Mouse (Mus musculus) hindbrain, embryonic 16.5 days (tissue): ENCODE measurements at regions not wholly inside any gene's neighbourhood (a gene's known extent, or its start where the extent isn't known, plus 50 kb on each side); places are given as distances from the start of the nearest gene placed in this dataset.

ENCODE experiments used
- ATAC-seq: fragments of 200-750 bp; cut with Nextera tagmentation; 2 replicates; pipeline ENCODE4 v1.8.0; 2017; ENCODE audit warnings: moderate TSS enrichment, moderate library complexity
- H3K27ac ChIP-seq: fragments of 300-500 bp; sonication (generic); 2 replicates; pipeline ENCODE4 v1.5.1; 2014; ENCODE audit warnings: low read depth, mild to moderate bottlenecking, control low read depth, low read length, moderate library complexity
- H3K27me3 ChIP-seq: fragments of 300-500 bp; sonication (generic); replicated peaks from 2 replicates; pipeline ENCODE4 v1.6.1; 2014; ENCODE audit warnings: low read length; ENCODE audit not compliant: control insufficient read depth, insufficient read depth
- H3K36me3 ChIP-seq: fragments of 300-500 bp; sonication (generic); 2 replicates; pipeline ENCODE4 v1.6.1; 2014; ENCODE audit warnings: mild to moderate bottlenecking, low read length, moderate library complexity, mixed read lengths; ENCODE audit not compliant: control insufficient read depth, insufficient read depth
- H3K4me1 ChIP-seq: fragments of 300-500 bp; sonication (generic); 2 replicates; pipeline ENCODE4 v1.6.1; 2014; ENCODE audit warnings: low read depth, low read length; ENCODE audit not compliant: control insufficient read depth, insufficient read depth
- H3K4me2 ChIP-seq: fragments of 300-500 bp; sonication (generic); 2 replicates; pipeline ENCODE4 v1.6.1; 2014; ENCODE audit warnings: mild to moderate bottlenecking, low read length, control low read depth, moderate library complexity
- H3K4me3 ChIP-seq: fragments of 300-500 bp; sonication (generic); 2 replicates; pipeline ENCODE4 v1.5.1; 2014; ENCODE audit warnings: mild to moderate bottlenecking, low read length, control low read depth, moderate library complexity
- H3K9ac ChIP-seq: fragments of 300-500 bp; sonication (generic); 2 replicates; pipeline ENCODE4 v1.6.1; 2014; ENCODE audit warnings: low read depth, mild to moderate bottlenecking, control low read depth, low read length, moderate library complexity
- H3K9me3 ChIP-seq: fragments of 300-500 bp; sonication (generic); 2 replicates; pipeline ENCODE4 v1.6.1; 2014; ENCODE audit warnings: mild to moderate bottlenecking, low read length, moderate library complexity; ENCODE audit not compliant: control insufficient read depth
- WGBS: fragments of 180-500 bp; shearing (Covaris S2); extraction: QIAGEN DNeasy Blood & Tissue Kit; methylation state at CpG from one replicate; pipeline ENCODE4 v1.1.7; 2014; 5-methylcytosine and 5-hydroxymethylcytosine counted together

- 78% methylated on average over 10 of the region's 10 CpGs for WGBS
- no peak overlapping the region for H3K4me2 ChIP-seq
- H3K4me1 ChIP-seq, result no peaks in the 10 kb centered on the region
- H3K4me3 ChIP-seq, result no peak overlapping the region
- H3K27ac ChIP-seq, result no peak overlapping the region
- H3K36me3 ChIP-seq, result no peaks in the 10 kb centered on the region
- no peak for ATAC-seq
- H3K9me3 ChIP-seq, result no peaks in the 10 kb centered on the region
- no peaks in the 10 kb centered on the region for H3K27me3 ChIP-seq
- no peak overlapping the region for H3K9ac ChIP-seq
These were observed 60.4 kb upstream of the Cd83 start for GRCm38 (mm10) chr13:43724161-43724560.

DNA sequence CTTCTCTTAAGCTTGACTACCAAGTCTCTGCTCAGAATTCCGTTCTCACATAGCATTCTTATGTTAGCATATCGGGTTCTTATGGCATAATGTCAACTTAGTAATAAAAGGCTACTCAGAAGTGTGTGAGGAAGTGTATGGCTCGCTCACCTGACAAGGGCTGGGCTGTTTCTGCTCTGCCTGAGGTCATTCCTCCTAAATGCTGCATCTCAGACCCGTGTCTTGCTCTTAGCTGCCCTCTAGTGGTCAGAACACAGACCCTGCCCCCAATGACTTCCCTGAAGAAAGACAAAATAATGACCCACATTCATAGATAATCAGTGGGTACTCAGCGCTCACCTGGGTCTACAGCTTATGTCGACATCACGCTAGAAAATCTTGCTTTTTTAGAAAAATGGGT lies 58.9 kb upstream of the Cd83 start:
- Histone ChIP-seq H3K36me3 (no peaks in the 10 kb centered on the region), H3K4me3 (no peak overlapping the region), H3K27ac (no peak overlapping the region), H3K27me3 (no peaks in the 10 kb centered on the region), H3K4me2 (no peak overlapping the region), H3K9me3 (no peaks in the 10 kb centered on the region), H3K4me1 (no peaks in the 10 kb centered on the region), H3K9ac (no peak overlapping the region)
- WGBS, result 30% methylated on average over 7 of the region's 7 CpGs
- peak; percentile 63 for ATAC-seq

- ATAC-seq, result peak; percentile 82
- Histone ChIP-seq H3K27ac (no peak overlapping the region), H3K4me2 (no peak overlapping the region), H3K9ac (no peak overlapping the region), H3K27me3 (no peaks in the 10 kb centered on the region), H3K4me1 (no peaks in the 10 kb centered on the region), H3K9me3 (no peaks in the 10 kb centered on the region), H3K36me3 (no peaks in the 10 kb centered on the region), H3K4me3 (no peak overlapping the region)
- whole genome bisulfite sequencing, result 52% methylated on average over 13 of the region's 13 CpGs
These were observed 57.7 kb upstream of the Cd83 start for GRCm38 (mm10) chr13:43726895-43727341.

DNA sequence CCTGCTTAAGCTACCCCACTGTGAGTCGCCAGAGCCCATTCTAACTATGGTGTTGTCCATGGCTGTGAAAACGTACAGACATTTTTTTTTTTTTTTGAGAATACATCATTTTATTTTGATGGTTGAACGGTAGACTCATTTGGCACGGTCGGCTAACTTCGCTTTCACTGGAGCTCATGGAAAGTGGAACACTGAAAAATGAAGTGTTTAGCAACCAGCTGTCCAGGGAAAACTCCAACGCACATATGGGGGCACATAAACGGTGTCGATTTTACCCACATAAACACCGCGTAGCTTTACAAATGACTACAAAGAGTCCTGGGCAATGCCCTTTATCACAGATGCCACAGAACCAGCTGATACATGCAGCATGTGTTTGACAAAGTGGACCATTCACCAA lies 55.0 kb upstream of the Cd83 start:
- H3K27ac ChIP-seq, result no peak overlapping the region
- H3K9me3 ChIP-seq, result no peaks in the 10 kb centered on the region
- no peak overlapping the region for H3K9ac ChIP-seq
- H3K4me2 ChIP-seq, result no peak overlapping the region
- no peaks in the 10 kb centered on the region for H3K36me3 ChIP-seq
- 69% methylated on average over 11 of the region's 11 CpGs for WGBS
- H3K4me3 ChIP-seq, result no peak overlapping the region
- no peak for ATAC-seq
- H3K27me3 ChIP-seq, result no peaks in the 10 kb centered on the region
- H3K4me1 ChIP-seq, result peaks cover 4% of the 10 kb centered on the region; the same call in 1 of the 2 replicates

DNA sequence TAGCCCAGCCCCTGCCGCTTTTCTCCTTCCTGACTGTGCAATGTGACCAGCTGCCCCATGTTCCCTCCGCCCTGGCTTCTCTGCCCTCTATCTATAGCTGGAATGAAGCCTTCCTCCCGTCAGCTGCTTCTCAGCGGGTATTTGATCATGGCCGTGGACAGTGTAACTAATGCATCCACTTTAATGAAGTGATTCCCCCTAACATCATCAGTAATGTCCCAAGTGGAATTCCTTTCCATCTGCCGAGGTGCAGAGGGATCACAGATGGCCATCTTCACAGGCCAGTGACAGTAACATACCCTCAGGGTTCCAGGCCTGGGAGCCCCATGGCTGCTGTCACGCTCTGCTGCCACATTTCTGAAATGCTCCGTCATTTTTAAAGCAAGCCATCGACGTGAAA lies 51.5 kb upstream of the Cd83 start:
- ATAC-seq, result peak; percentile 72
- Histone ChIP-seq H3K9ac (no peak overlapping the region), H3K4me2 (no peak overlapping the region), H3K4me1 (peaks cover 4% of the 10 kb centered on the region; the same call in 1 of the 2 replicates), H3K9me3 (no peaks in the 10 kb centered on the region), H3K27me3 (no peaks in the 10 kb centered on the region), H3K27ac (no peak overlapping the region), H3K4me3 (no peak overlapping the region), H3K36me3 (no peaks in the 10 kb centered on the region)
- WGBS, result 45% methylated on average over 10 of the region's 10 CpGs

DNA sequence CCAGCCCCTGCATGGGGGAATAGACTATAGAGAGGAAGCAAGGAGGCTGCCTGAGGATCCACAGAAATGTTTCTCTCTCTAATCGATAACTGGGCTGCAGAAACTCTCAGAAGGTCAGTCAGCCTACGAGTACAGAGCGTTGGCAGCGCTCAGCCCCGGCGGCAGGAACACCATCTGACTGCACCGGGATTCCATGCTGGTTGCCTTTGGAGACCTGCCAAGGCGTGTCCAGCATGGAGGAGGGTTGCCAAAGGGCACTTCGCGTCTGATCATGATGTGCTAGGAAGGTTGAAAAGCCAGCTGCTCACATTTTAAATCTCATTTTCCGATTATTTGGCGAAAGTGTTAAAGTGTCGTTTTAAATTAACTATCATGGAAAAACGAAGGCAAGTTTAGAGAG lies 49.9 kb upstream of the Cd83 start:
- Histone ChIP-seq H3K9ac (no peak overlapping the region), H3K9me3 (no peaks in the 10 kb centered on the region), H3K36me3 (no peaks in the 10 kb centered on the region), H3K4me2 (0 out of 2 replicates have a peak overlapping the region, but pooled peaks have one; percentile 3), H3K27me3 (no peaks in the 10 kb centered on the region), H3K4me1 (peaks cover 4% of the 10 kb centered on the region; the same call in 1 of the 2 replicates), H3K4me3 (no peak overlapping the region), H3K27ac (peak overlapping the region; percentile 15; the same call in 1 of the 2 replicates)
- 26% methylated on average over 14 of the region's 14 CpGs for WGBS
- peak; percentile 51 for ATAC-seq
